Mouse (Mus musculus): ENCODE data around the gene Fam83g. TPM values are rescaled to one million over a fixed set of nuclear protein-coding genes. Genes with fewer than 3 reads are reported as not detected.

Gene Fam83g
- polyA plus RNA-seq, 1 experiment: not detected

- Histone ChIP-seq H3ac (ENCODE audit: control insufficient read depth, insufficient read length, low read depth) (no peak overlapping the region), H3K27me3 (ENCODE audit: control insufficient read depth, insufficient read depth, insufficient read length) (no peaks in the 10 kb centered on the region), H3K79me2 (ENCODE audit: control insufficient read depth, insufficient read depth) (no peaks in the 10 kb centered on the region), H3K79me3 (ENCODE audit: low read depth) (no peaks in the 10 kb centered on the region), H3K4me3 (ENCODE audit: insufficient read depth, poor library complexity, severe bottlenecking) (no peak overlapping the region), H3K36me3 (ENCODE audit: control insufficient read depth, insufficient read depth) (no peaks in the 10 kb centered on the region)
- TF ChIP-seq FOSL1 (IDR thresholded peaks at IDR 0.05; ENCODE audit: insufficient read depth, low read length, poor library complexity, severe bottlenecking) (no peak), MYOG (IDR thresholded peaks at IDR 0.05; ENCODE audit: control insufficient read depth, extremely low read depth, insufficient read length) (no peak), MYOD1 (IDR thresholded peaks at IDR 0.05; ENCODE audit: control insufficient read depth, insufficient read length, low read depth) (no peak), CTCF (IDR thresholded peaks at IDR 0.05; ENCODE audit: control insufficient read depth, insufficient read depth, insufficient read length) (no peak), MAX (IDR thresholded peaks at IDR 0.05) (no peak), USF1 (IDR thresholded peaks at IDR 0.05; ENCODE audit: low read depth) (no peak), CEBPB (IDR thresholded peaks at IDR 0.05; ENCODE audit: low read depth) (no peak)
Measured at GRCm38 (mm10) chr11:61717990-61718389, 34.1 kb downstream of the Fam83g start.

- Histone ChIP-seq H3K79me3 (ENCODE audit: low read depth) (no peaks in the 10 kb centered on the region), H3K4me3 (ENCODE audit: insufficient read depth, poor library complexity, severe bottlenecking) (no peak overlapping the region), H3K79me2 (ENCODE audit: control insufficient read depth, insufficient read depth) (no peaks in the 10 kb centered on the region), H3K36me3 (ENCODE audit: control insufficient read depth, insufficient read depth) (no peaks in the 10 kb centered on the region), H3ac (ENCODE audit: control insufficient read depth, insufficient read length, low read depth) (no peak overlapping the region), H3K27me3 (ENCODE audit: control insufficient read depth, insufficient read depth, insufficient read length) (no peaks in the 10 kb centered on the region)
- TF ChIP-seq USF1 (IDR thresholded peaks at IDR 0.05; ENCODE audit: low read depth) (no peak), MAX (IDR thresholded peaks at IDR 0.05) (no peak), MYOG (IDR thresholded peaks at IDR 0.05; ENCODE audit: control insufficient read depth, extremely low read depth, insufficient read length) (no peak), CEBPB (IDR thresholded peaks at IDR 0.05; ENCODE audit: low read depth) (no peak), MYOD1 (IDR thresholded peaks at IDR 0.05; ENCODE audit: control insufficient read depth, insufficient read length, low read depth) (no peak), FOSL1 (IDR thresholded peaks at IDR 0.05; ENCODE audit: insufficient read depth, low read length, poor library complexity, severe bottlenecking) (no peak), CTCF (IDR thresholded peaks at IDR 0.05; ENCODE audit: control insufficient read depth, insufficient read depth, insufficient read length) (no peak)
Measured at GRCm38 (mm10) chr11:61719387-61719786, 35.5 kb downstream of the Fam83g start.

- H3K79me2 ChIP-seq (ENCODE audit: control insufficient read depth, insufficient read depth): no peaks in the 10 kb centered on the region
- no peaks in the 10 kb centered on the region for H3K27me3 ChIP-seq (ENCODE audit: control insufficient read depth, insufficient read depth, insufficient read length)
- no peak overlapping the region for H3ac ChIP-seq (ENCODE audit: control insufficient read depth, insufficient read length, low read depth)
- TF ChIP-seq MAX (IDR thresholded peaks at IDR 0.05) (no peak), USF1 (IDR thresholded peaks at IDR 0.05; ENCODE audit: low read depth) (no peak), CTCF (IDR thresholded peaks at IDR 0.05; ENCODE audit: control insufficient read depth, insufficient read depth, insufficient read length) (no peak), FOSL1 (IDR thresholded peaks at IDR 0.05; ENCODE audit: insufficient read depth, low read length, poor library complexity, severe bottlenecking) (no peak), CEBPB (IDR thresholded peaks at IDR 0.05; ENCODE audit: low read depth) (no peak), MYOG (IDR thresholded peaks at IDR 0.05; ENCODE audit: control insufficient read depth, extremely low read depth, insufficient read length) (no peak), MYOD1 (IDR thresholded peaks at IDR 0.05; ENCODE audit: control insufficient read depth, insufficient read length, low read depth) (no peak)
- H3K79me3 ChIP-seq (ENCODE audit: low read depth): no peaks in the 10 kb centered on the region
- no peaks in the 10 kb centered on the region for H3K36me3 ChIP-seq (ENCODE audit: control insufficient read depth, insufficient read depth)
- H3K4me3 ChIP-seq (ENCODE audit: insufficient read depth, poor library complexity, severe bottlenecking): no peak overlapping the region
Measured at GRCm38 (mm10) chr11:61719826-61720225, 35.9 kb downstream of the Fam83g start.

- H3K27me3 ChIP-seq (ENCODE audit: control insufficient read depth, insufficient read depth, insufficient read length): no peaks in the 10 kb centered on the region
- TF ChIP-seq MAX (IDR thresholded peaks at IDR 0.05) (no peak), CTCF (IDR thresholded peaks at IDR 0.05; ENCODE audit: control insufficient read depth, insufficient read depth, insufficient read length) (no peak), FOSL1 (IDR thresholded peaks at IDR 0.05; ENCODE audit: insufficient read depth, low read length, poor library complexity, severe bottlenecking) (no peak), CEBPB (IDR thresholded peaks at IDR 0.05; ENCODE audit: low read depth) (no peak), MYOD1 (IDR thresholded peaks at IDR 0.05; ENCODE audit: control insufficient read depth, insufficient read length, low read depth) (no peak), USF1 (IDR thresholded peaks at IDR 0.05; ENCODE audit: low read depth) (no peak), MYOG (IDR thresholded peaks at IDR 0.05; ENCODE audit: control insufficient read depth, extremely low read depth, insufficient read length) (no peak)
- H3K79me2 ChIP-seq (ENCODE audit: control insufficient read depth, insufficient read depth): no peaks in the 10 kb centered on the region
- H3ac ChIP-seq (ENCODE audit: control insufficient read depth, insufficient read length, low read depth): no peak within 1 kb of the TSS
- no peaks in the 10 kb centered on the region for H3K36me3 ChIP-seq (ENCODE audit: control insufficient read depth, insufficient read depth)
- no peaks in the 10 kb centered on the region for H3K79me3 ChIP-seq (ENCODE audit: low read depth)
- H3K4me3 ChIP-seq (ENCODE audit: insufficient read depth, poor library complexity, severe bottlenecking): no peak within 1 kb of the TSS
Measured at GRCm38 (mm10) chr11:61720636-61721035, 36.7 kb downstream of the Fam83g start, which contains the start of gene Slc5a10. Slc5a10 (minus strand) TSS chr11:61720826.

GRCm38 (mm10) chr11:61722077-61722476 lies 38.2 kb downstream of the Fam83g start:
- no peaks in the 10 kb centered on the region for H3K27me3 ChIP-seq (ENCODE audit: control insufficient read depth, insufficient read depth, insufficient read length)
- TF ChIP-seq USF1 (IDR thresholded peaks at IDR 0.05; ENCODE audit: low read depth) (no peak), FOSL1 (IDR thresholded peaks at IDR 0.05; ENCODE audit: insufficient read depth, low read length, poor library complexity, severe bottlenecking) (no peak), CEBPB (IDR thresholded peaks at IDR 0.05; ENCODE audit: low read depth) (no peak), MYOG (IDR thresholded peaks at IDR 0.05; ENCODE audit: control insufficient read depth, extremely low read depth, insufficient read length) (no peak), MAX (IDR thresholded peaks at IDR 0.05) (no peak), MYOD1 (IDR thresholded peaks at IDR 0.05; ENCODE audit: control insufficient read depth, insufficient read length, low read depth) (no peak), CTCF (IDR thresholded peaks at IDR 0.05; ENCODE audit: control insufficient read depth, insufficient read depth, insufficient read length) (no peak)

More at GRCm38 (mm10) chr11:61722077-61722476, 38.2 kb downstream of the Fam83g start:
- H3K36me3 ChIP-seq (ENCODE audit: control insufficient read depth, insufficient read depth): peaks cover 3% of the 10 kb centered on the region
- no peaks in the 10 kb centered on the region for H3K79me2 ChIP-seq (ENCODE audit: control insufficient read depth, insufficient read depth)
- H3K79me3 ChIP-seq (ENCODE audit: low read depth): no peaks in the 10 kb centered on the region
- no peak overlapping the region for H3ac ChIP-seq (ENCODE audit: control insufficient read depth, insufficient read length, low read depth)
- H3K4me3 ChIP-seq (ENCODE audit: insufficient read depth, poor library complexity, severe bottlenecking): no peak overlapping the region

Measured in C2C12 (cell line).